Mouse (Mus musculus) liver, embryonic 16.5 days (tissue): ENCODE measurements around the gene D6Ertd527e. TPM values are rescaled to one million over a fixed set of nuclear protein-coding genes. Genes with fewer than 3 reads are reported as not detected.

Experiments
- ATAC-seq: fragments of 200-750 bp; cut with Nextera tagmentation; 2 replicates; pipeline ENCODE4 v1.8.0; 2017; ENCODE audit warnings: low read depth, mild to moderate bottlenecking, moderate number of reproducible peaks, moderate library complexity
- H3K27ac ChIP-seq: fragments of 300-500 bp; sonication (generic); 2 replicates; pipeline ENCODE4 v1.5.1; 2014; ENCODE audit warnings: mild to moderate bottlenecking, low read length
- H3K27me3 ChIP-seq: fragments of 300-500 bp; sonication (generic); 2 replicates; pipeline ENCODE4 v1.6.1; 2014; ENCODE audit warnings: low read depth, low read length, mixed read lengths; ENCODE audit not compliant: control insufficient read depth, insufficient read depth
- H3K36me3 ChIP-seq: fragments of 300-500 bp; sonication (generic); 2 replicates; pipeline ENCODE4 v1.6.1; 2014; ENCODE audit warnings: mild to moderate bottlenecking; ENCODE audit not compliant: control insufficient read depth, insufficient read depth
- H3K4me1 ChIP-seq: fragments of 300-500 bp; sonication (generic); 2 replicates; pipeline ENCODE4 v1.6.1; 2014; ENCODE audit warnings: low read depth, low read length, mixed read lengths; ENCODE audit not compliant: control insufficient read depth
- H3K4me2 ChIP-seq: fragments of 300-500 bp; sonication (generic); 2 replicates; pipeline ENCODE4 v1.6.1; 2014; ENCODE audit warnings: low read depth, low read length, mixed read lengths
- H3K4me3 ChIP-seq: fragments of 300-500 bp; sonication (generic); 2 replicates; pipeline ENCODE4 v1.5.1; 2014; ENCODE audit warnings: low read depth, mild to moderate bottlenecking, low read length
- H3K9ac ChIP-seq: fragments of 300-500 bp; sonication (generic); 2 replicates; pipeline ENCODE4 v1.6.1; 2014; ENCODE audit warnings: low read depth, low read length
- H3K9me3 ChIP-seq: fragments of 300-500 bp; sonication (generic); replicated peaks from 2 replicates; pipeline ENCODE4 v1.6.1; 2016; ENCODE audit warnings: low read length; ENCODE audit not compliant: control insufficient read depth
- WGBS: fragments of 180-500 bp; shearing (Covaris S2); extraction: QIAGEN DNeasy Blood & Tissue Kit; methylation state at CpG from one replicate; pipeline ENCODE4 v1.1.7; 2014; ENCODE audit not compliant: insufficient replicate concordance; 5-methylcytosine and 5-hydroxymethylcytosine counted together
- polyA plus RNA-seq: library from polyadenylated mRNA; unstranded; fragments of >200 nt; fragmentation: Nextera tagmentation; extraction: Ambion mirVana; gene quantifications from 2 replicates; pipeline ENCODE4 v1.2.1, GENCODE M21; 2015

The D6Ertd527e gene
- not detected in 2 replicates for polyA plus RNA-seq

GRCm38 (mm10) chr6:87104123-87104796, at the start of gene D6Ertd527e:
TSS of gene D6Ertd527e (plus strand) at chr6:87104746.
- WGBS = 55% methylated on average over 11 of the region's 11 CpGs
- no peaks in the 10 kb centered on the region for H3K36me3 ChIP-seq
- H3K27ac ChIP-seq = no peak within 1 kb of the TSS
- no peak within 1 kb of the TSS for H3K4me2 ChIP-seq
- no peaks in the 10 kb centered on the region for H3K9me3 ChIP-seq
- peaks cover 3% of the 10 kb centered on the region; the same call in 1 of the 2 replicates for H3K4me1 ChIP-seq
- H3K27me3 ChIP-seq = no peaks in the 10 kb centered on the region
- no peak for ATAC-seq
- no peak within 1 kb of the TSS for H3K9ac ChIP-seq
- H3K4me3 ChIP-seq = no peak within 1 kb of the TSS

GRCm38 (mm10) chr6:87059754-87060153, 44.8 kb upstream of the D6Ertd527e start:
- H3K4me1 ChIP-seq = no peaks in the 10 kb centered on the region
- H3K4me3 ChIP-seq = no peak overlapping the region
- no peaks in the 10 kb centered on the region for H3K27me3 ChIP-seq
- no peaks in the 10 kb centered on the region for H3K9me3 ChIP-seq
- H3K27ac ChIP-seq = no peak overlapping the region
- H3K4me2 ChIP-seq = no peak overlapping the region
- peaks cover 44% of the 10 kb centered on the region for H3K36me3 ChIP-seq
- no peak for ATAC-seq
- no peak overlapping the region for H3K9ac ChIP-seq
- WGBS = 84% methylated on average over 1 of the region's 1 CpGs

DNA sequence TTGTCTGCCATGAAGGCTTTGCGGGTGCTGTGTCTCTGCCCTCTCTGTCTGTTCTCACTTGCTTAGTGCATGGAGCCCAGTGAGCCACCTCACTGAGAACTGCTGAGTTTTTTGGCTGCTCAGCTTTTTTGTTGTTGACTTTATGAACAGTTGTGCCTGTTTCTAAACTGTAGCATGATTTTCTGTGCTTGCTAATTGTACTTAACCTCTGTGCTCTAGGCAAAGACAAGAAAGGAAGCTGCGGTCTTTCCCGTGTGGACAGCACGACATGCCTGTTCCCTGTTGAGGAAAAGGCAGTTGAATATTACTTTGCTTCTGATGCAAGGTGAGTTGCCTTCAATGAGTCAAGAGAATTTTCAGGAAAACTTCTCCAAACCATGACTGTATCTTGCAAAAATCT, 41.0 kb upstream of the D6Ertd527e start:
- no peaks in the 10 kb centered on the region for H3K9me3 ChIP-seq
- H3K9ac ChIP-seq = no peak overlapping the region
- H3K4me2 ChIP-seq = no peak overlapping the region
- no peak overlapping the region for H3K27ac ChIP-seq
- H3K4me3 ChIP-seq = no peak overlapping the region
- ATAC-seq = no peak
- peaks cover 1% of the 10 kb centered on the region; the same call in 1 of the 2 replicates for H3K4me1 ChIP-seq
- no peaks in the 10 kb centered on the region for H3K27me3 ChIP-seq
- peaks cover 31% of the 10 kb centered on the region for H3K36me3 ChIP-seq
- 84% methylated on average over 4 of the region's 4 CpGs for WGBS

DNA sequence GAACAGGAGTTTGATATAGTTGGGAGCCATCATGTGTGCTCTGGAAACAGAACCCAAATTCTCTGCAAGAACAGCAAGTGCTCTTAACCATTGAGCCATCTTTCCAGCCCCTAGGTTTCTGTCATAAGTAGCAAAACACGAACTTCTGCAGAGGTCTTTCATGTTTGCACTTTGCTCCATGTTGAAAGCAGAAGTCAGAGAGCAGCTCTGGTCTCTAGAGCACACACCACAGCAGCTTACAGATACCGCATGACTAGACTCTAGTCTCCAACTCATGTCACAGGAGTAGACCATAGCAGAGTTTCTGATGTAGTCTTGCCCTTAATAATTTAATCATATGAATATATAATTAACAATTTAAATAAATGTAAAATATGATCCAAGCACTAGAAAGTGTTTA, 36.3 kb upstream of the D6Ertd527e start:
- WGBS = 51% methylated on average over 2 of the region's 2 CpGs
- H3K4me2 ChIP-seq = no peak overlapping the region
- no peak overlapping the region for H3K4me3 ChIP-seq
- ATAC-seq = peak; percentile 56; the same call in 1 of the 2 replicates
- peaks cover 13% of the 10 kb centered on the region for H3K4me1 ChIP-seq
- no peaks in the 10 kb centered on the region for H3K9me3 ChIP-seq
- H3K27me3 ChIP-seq = no peaks in the 10 kb centered on the region
- H3K9ac ChIP-seq = no peak overlapping the region
- H3K27ac ChIP-seq = no peak overlapping the region; the same call in 1 of the 2 replicates
- H3K36me3 ChIP-seq = peaks cover 23% of the 10 kb centered on the region

- Histone ChIP-seq H3K27me3 (no peaks in the 10 kb centered on the region), H3K9me3 (no peaks in the 10 kb centered on the region), H3K36me3 (peaks cover 13% of the 10 kb centered on the region), H3K27ac (peak overlapping the region; percentile 37; the same call in 1 of the 2 replicates), H3K4me1 (peaks cover 13% of the 10 kb centered on the region), H3K9ac (no peak overlapping the region), H3K4me3 (no peak overlapping the region), H3K4me2 (no peak overlapping the region)
- 0 out of 2 replicates have a peak, but pooled peaks have one; percentile 53 for ATAC-seq
- 62% methylated on average over 7 of the region's 7 CpGs for WGBS
These were observed 35.2 kb upstream of the D6Ertd527e start for GRCm38 (mm10) chr6:87069195-87069900.

GRCm38 (mm10) chr6:87070641-87071040, 33.9 kb upstream of the D6Ertd527e start:
- Histone ChIP-seq H3K4me1 (peaks cover 13% of the 10 kb centered on the region), H3K27ac (no peak overlapping the region), H3K4me2 (no peak overlapping the region), H3K9ac (no peak overlapping the region), H3K36me3 (peaks cover 12% of the 10 kb centered on the region), H3K4me3 (no peak overlapping the region), H3K27me3 (no peaks in the 10 kb centered on the region), H3K9me3 (no peaks in the 10 kb centered on the region)
- no peak for ATAC-seq
- 78% methylated on average over 4 of the region's 4 CpGs for WGBS

GRCm38 (mm10) chr6:87072759-87073158, 31.8 kb upstream of the D6Ertd527e start:
- Histone ChIP-seq H3K4me3 (no peak overlapping the region), H3K36me3 (peaks cover 12% of the 10 kb centered on the region), H3K4me2 (no peak overlapping the region), H3K27me3 (no peaks in the 10 kb centered on the region), H3K9ac (no peak overlapping the region), H3K9me3 (no peaks in the 10 kb centered on the region), H3K27ac (no peak overlapping the region), H3K4me1 (peaks cover 13% of the 10 kb centered on the region)
- WGBS = 19% methylated on average over 4 of the region's 4 CpGs
- no peak for ATAC-seq

- ATAC-seq = peak; percentile 48; the same call in 1 of the 2 replicates
- H3K9me3 ChIP-seq = no peaks in the 10 kb centered on the region
- peaks cover 12% of the 10 kb centered on the region for H3K36me3 ChIP-seq
These were observed 29.4 kb upstream of the D6Ertd527e start for GRCm38 (mm10) chr6:87075092-87075685.

More at GRCm38 (mm10) chr6:87075092-87075685, 29.4 kb upstream of the D6Ertd527e start:
- 21% methylated on average over 3 of the region's 3 CpGs for WGBS
- no peak overlapping the region for H3K27ac ChIP-seq
- no peak overlapping the region for H3K9ac ChIP-seq
- no peak overlapping the region for H3K4me3 ChIP-seq
- peaks cover 5% of the 10 kb centered on the region for H3K4me1 ChIP-seq
- no peaks in the 10 kb centered on the region for H3K27me3 ChIP-seq
- no peak overlapping the region for H3K4me2 ChIP-seq
